Comparison of ENCODE assay signal across 8 mouse cellular contexts in the genomic region with DNA sequence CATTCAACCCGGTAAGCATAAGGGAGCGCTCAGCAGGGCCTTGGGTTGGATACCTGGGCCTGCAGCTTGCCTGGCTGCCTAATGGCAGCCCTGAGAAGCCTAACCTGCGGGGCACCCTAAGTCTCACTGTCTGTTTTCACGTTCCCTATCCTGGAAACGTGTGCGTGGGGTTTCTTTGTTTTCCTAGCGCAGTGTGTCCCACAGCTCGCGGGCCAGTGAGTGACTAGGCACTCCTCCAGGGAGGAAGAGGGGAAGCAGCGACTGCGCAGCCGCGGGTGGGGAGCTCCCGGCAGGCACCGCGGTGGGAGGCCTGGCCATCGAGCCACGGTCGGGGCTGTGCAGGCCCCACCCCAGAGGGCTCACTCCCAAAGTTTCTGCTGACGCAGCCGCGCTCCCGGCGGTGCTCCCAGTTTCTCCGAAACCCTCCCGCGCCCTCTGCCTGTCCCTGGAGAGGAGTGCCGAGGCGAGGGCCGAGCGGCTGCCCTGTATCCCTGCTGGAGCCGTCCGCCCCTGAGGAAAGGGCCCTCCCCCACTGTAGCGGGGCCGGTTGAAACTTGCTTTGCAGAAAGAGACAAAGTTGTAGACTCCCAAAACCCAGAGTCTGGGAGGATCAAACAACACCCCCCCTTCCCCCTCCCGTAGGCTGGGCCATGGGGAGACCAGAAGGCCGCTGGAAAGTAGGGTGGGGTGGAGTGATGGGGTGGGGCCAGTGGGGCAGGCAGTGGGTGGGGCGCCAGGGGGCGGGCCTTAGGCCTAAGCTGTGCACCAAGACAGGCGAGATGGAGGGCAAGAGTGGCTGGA.
DNase-seq lines count a peak whose midpoint lies in the region; ATAC-seq lines count a peak whose summit lies in the region.

No protein-coding gene starts in this region.

- peak; percentile 95 for ATAC-seq in hindbrain, embryonic 16.5 days

- peak overlapping the region; percentile 82 for H3K4me2 ChIP-seq in hindbrain, embryonic 16.5 days (ENCODE audit: low read length)

- WGBS in hindbrain, embryonic 16.5 days, result under 1% methylated on average over 31 of the region's 40 CpGs
- 4% methylated on average over 38 of the region's 40 CpGs for WGBS in macrophage (ENCODE audit: missing documents)

- H3K27me3 ChIP-seq in hindbrain, embryonic 16.5 days (replicated peaks; ENCODE audit: control insufficient read depth, insufficient read depth, low read length), result no peaks in the 10 kb centered on the region

- peak overlapping the region; percentile 76 for H3K9ac ChIP-seq in hindbrain, embryonic 16.5 days (ENCODE audit: low read depth, low read length)

- peaks cover 18% of the 10 kb centered on the region for H3K4me1 ChIP-seq in hindbrain, embryonic 16.5 days (ENCODE audit: control insufficient read depth, insufficient read depth, low read depth, low read length)

- peaks cover 72% of the 10 kb centered on the region for H3K79me2 ChIP-seq in macrophage (ENCODE audit: inconsistent target)

- H3K4me3 ChIP-seq in hindbrain, embryonic 16.5 days (ENCODE audit: low read length), result peak overlapping the region; percentile 58
- peak overlapping the region; percentile 32 for H3K4me3 ChIP-seq in macrophage (ENCODE audit: inconsistent target)

- peak overlapping the region; percentile 93 for H3K27ac ChIP-seq in hindbrain, embryonic 16.5 days (ENCODE audit: low read depth, low read length)
- H3K27ac ChIP-seq in macrophage, result peak overlapping the region; percentile 90

- H3K9me3 ChIP-seq in hindbrain, embryonic 16.5 days (ENCODE audit: control insufficient read depth, low read length), result no peaks in the 10 kb centered on the region

- no peaks in the 10 kb centered on the region for H3K36me3 ChIP-seq in hindbrain, embryonic 16.5 days (ENCODE audit: control insufficient read depth, insufficient read depth, low read length)
- H3K36me3 ChIP-seq in macrophage (ENCODE audit: inconsistent target), result no peaks in the 10 kb centered on the region

- peak; percentile 95 for DNase-seq in R1 (ENCODE audit: low read depth, low spot score)
- DNase-seq in cerebellum, postnatal 25 days, result peak; percentile 89 to 91
- peak; percentile 90 to 92 for DNase-seq in frontal cortex, postnatal 36 days (ENCODE audit: low spot score in 2 of 2)
- peak; percentile 88 to 93 for DNase-seq in left cerebral cortex, adult 18-20 months (ENCODE audit: low spot score in 2 of 2)
- DNase-seq in right cerebral cortex, adult 18-20 months, result peak; percentile 95
- DNase-seq in urinary bladder, postnatal 10 days (ENCODE audit: low spot score), result peak; percentile 79

Comparison
In these comparisons a context has a peak if more than half of its experiments do, and no peak if none do; other contexts are left out.
1. Peak in every context shown above with its lines: DNase-seq, ATAC-seq, H3K4me3 ChIP-seq and H3K27ac ChIP-seq.